Mouse (Mus musculus) thymus, postnatal 10 days (tissue): ENCODE data around the gene Iqcf1.

Experiments
- DNase-seq, 2 experiments: peaks; one replicate each; pipeline ENCODE4 v3.0.0; 2021; ENCODE audit warnings: low spot score in 2 of 2

Gene Iqcf1

GRCm38 (mm10) chr9:106499667-106500066 lies at the start of gene Iqcf1:
Gene Iqcf1 (plus strand): TSS chr9:106499967.
- DNase-seq = no peak

- no peak for DNase-seq
Observed at GRCm38 (mm10) chr9:106450661-106451060, 49.1 kb upstream of the Iqcf1 start.

GRCm38 (mm10) chr9:106451298-106451697 lies 48.5 kb upstream of the Iqcf1 start:
- no peak for DNase-seq

GRCm38 (mm10) chr9:106451899-106452298 lies 47.9 kb upstream of the Iqcf1 start:
- no peak for DNase-seq

- no peak for DNase-seq
Observed at GRCm38 (mm10) chr9:106452351-106452750, 47.4 kb upstream of the Iqcf1 start.

GRCm38 (mm10) chr9:106452821-106453220 lies 46.9 kb upstream of the Iqcf1 start:
- DNase-seq = no peak

GRCm38 (mm10) chr9:106453271-106454070 lies 46.3 kb upstream of the Iqcf1 start, which contains the start of gene Pcbp4:
Gene Pcbp4 (plus strand): TSS chr9:106453291.
- DNase-seq = no peak

GRCm38 (mm10) chr9:106454071-106454761 lies 45.6 kb upstream of the Iqcf1 start:
- no peak for DNase-seq

- DNase-seq = no peak
Observed at GRCm38 (mm10) chr9:106454888-106455681, 44.7 kb upstream of the Iqcf1 start.

- DNase-seq = no peak
Observed at GRCm38 (mm10) chr9:106456325-106457162, 43.2 kb upstream of the Iqcf1 start.

- no peak for DNase-seq
Observed at GRCm38 (mm10) chr9:106457163-106457559, 42.6 kb upstream of the Iqcf1 start.

GRCm38 (mm10) chr9:106457920-106458319 lies 41.8 kb upstream of the Iqcf1 start:
- DNase-seq = no peak

GRCm38 (mm10) chr9:106459946-106460345 lies 39.8 kb upstream of the Iqcf1 start:
- DNase-seq = no peak

GRCm38 (mm10) chr9:106460401-106461025 lies 39.3 kb upstream of the Iqcf1 start:
- DNase-seq = no peak

- no peak for DNase-seq
Observed at GRCm38 (mm10) chr9:106461026-106461415, 38.7 kb upstream of the Iqcf1 start.

GRCm38 (mm10) chr9:106461641-106462429 lies 37.9 kb upstream of the Iqcf1 start:
- DNase-seq = no peak

- DNase-seq = no peak
Observed at GRCm38 (mm10) chr9:106462430-106462800, 37.4 kb upstream of the Iqcf1 start.

GRCm38 (mm10) chr9:106463122-106464063 lies 36.4 kb upstream of the Iqcf1 start:
- DNase-seq = no peak
